Mouse (Mus musculus): ENCODE measurements at regions not wholly inside any gene's neighbourhood (a gene's known extent, or its start where the extent isn't known, plus 50 kb on each side); places are given as distances from the start of the nearest gene placed in this dataset.

DNA sequence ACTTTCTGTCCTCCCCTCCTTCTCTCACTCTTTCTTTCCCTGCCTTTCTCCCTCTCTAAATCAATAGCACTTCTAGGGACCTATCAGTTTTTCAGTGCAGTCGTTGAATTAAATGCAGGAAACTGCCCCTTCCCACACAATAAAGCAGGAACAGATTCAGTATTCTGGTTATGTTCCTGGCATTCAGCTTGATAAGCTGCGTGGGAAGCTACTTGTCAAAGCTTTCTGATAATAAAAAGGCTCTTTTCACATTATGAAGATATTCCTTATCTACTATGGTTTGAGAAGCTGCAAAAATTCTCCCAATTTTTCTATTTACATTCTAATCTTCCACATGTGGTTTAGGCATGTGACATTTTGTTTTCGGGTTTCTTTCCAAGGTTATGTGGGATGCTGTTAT lies 367.3 kb upstream of the Agtr1b start:
- TF ChIP-seq CTCF (IDR thresholded peaks at IDR 0.05; ENCODE audit: low read depth) = no peak
- TF ChIP-seq EP300 (IDR thresholded peaks at IDR 0.05; ENCODE audit: low read depth) = no peak
